Mouse (Mus musculus) brain, embryonic 14.5 days (tissue): ENCODE measurements around the gene Cstf3.

ENCODE experiments used
- CTCF ChIP-seq: fragments of 200-500 bp; IDR thresholded peaks from 2 replicates; pipeline ENCODE4 v1.5.1; 2012; ENCODE audit warnings: inconsistent platforms, mild to moderate bottlenecking, moderate library complexity, borderline replicate concordance; ENCODE audit not compliant: insufficient read depth, insufficient read length; ENCODE audit errors: extremely low read depth
- POLR2A ChIP-seq: fragments of 200-500 bp; IDR thresholded peaks from 2 replicates; pipeline ENCODE4 v1.6.1; 2012; ENCODE audit warnings: mild to moderate bottlenecking, inconsistent platforms, borderline replicate concordance; ENCODE audit not compliant: poor library complexity, insufficient read depth, insufficient read length, severe bottlenecking; ENCODE audit errors: extremely low read depth

DNA sequence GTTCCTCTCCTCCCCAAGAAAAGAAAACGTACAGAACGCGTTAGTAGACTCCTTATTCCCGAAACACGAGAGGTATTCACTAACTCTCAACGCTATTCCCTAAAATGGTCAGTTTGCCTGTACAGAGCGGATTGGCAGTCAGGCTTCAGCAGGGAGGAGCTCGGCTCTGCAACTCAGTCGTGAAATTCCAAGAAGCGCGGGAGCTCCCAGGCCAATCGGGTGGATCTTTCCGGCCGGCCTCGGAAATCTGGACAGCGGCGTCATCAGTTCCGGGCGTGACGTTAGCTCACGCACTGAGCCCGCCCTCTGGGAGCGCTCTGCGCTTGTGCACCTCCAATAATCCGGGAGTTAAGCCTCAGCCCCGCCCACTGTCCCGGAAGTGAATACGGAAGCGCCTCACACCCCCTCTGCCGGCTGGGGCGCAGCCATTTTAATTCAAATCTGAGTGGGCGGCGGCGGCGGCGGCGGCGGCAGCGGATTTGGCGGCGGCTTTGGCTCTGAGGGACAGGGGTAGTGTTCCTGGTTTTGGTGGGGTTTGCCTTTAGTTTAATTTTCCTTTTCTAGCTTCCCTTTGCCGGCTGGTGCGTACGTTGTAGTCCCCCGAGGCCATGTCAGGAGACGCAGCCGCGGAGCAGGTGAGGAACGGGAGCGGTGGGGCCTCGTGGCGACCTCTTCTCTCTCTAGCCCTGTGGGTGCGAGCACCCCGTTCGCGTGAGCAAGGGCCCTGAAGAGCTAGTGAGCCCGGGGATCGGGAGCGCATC lies at the start of gene Cstf3:
- TF ChIP-seq CTCF, result peak; percentile 26; the same call in 1 of the 2 replicates
- TF ChIP-seq POLR2A, result no peak
